Mouse (Mus musculus): ENCODE results near the gene Nkx2-1. TPM values are rescaled to one million over a fixed set of nuclear protein-coding genes. Genes with fewer than 3 reads are reported as not detected.
"Not testable (repeated sequence)": the region's sequence is repeated elsewhere in the genome, so short reads cannot be mapped to it uniquely, and the experiment has no call there.

Nkx2-1 gene
- total and polyA plus RNA-seq, 3 experiments = 0.68 TPM; not detected in 2

DNA sequence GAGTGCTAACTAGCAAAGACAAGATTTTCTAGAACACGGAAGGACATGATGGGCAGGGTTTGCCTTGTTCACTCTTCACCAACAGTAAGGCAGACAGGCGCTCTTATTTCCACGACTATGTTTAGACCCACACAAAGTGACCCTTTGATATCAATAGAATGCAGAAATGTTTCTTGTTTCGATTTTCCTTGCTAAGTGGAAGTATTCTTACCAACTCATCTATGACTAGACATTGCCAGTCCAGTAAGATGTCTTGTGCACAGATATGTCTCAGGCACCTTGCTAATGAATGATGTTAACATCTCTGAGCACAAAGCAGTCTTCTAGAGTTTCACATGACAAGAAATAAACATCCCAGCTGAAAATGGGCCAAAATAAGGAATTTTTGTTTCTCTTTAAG lies 9.6 kb downstream of the Nkx2-1 start:
- no peak overlapping the region for H3K4me3 ChIP-seq
- WGBS = 21% methylated on average over 4 of the region's 4 CpGs
- peaks cover 8% of the 10 kb centered on the region for H3K27me3 ChIP-seq (ENCODE audit: control insufficient read depth, insufficient read depth, low read length)
- TF ChIP-seq CTCF (IDR thresholded peaks at IDR 0.05) = no peak
- TF ChIP-seq POLR2A (IDR thresholded peaks at IDR 0.05; ENCODE audit: insufficient read depth, low read depth, low read length) = no peak
- TF ChIP-seq EP300 (IDR thresholded peaks at IDR 0.05; ENCODE audit: insufficient read depth, low read depth, low read length) = no peak
- DNase-seq = no peak
- no peaks in the 10 kb centered on the region for H3K79me2 ChIP-seq (replicated peaks; ENCODE audit: control insufficient read depth, insufficient read depth, low read length)
- H3K36me3 ChIP-seq (ENCODE audit: control insufficient read depth, insufficient read depth, low read length) = no peaks in the 10 kb centered on the region
- no peak overlapping the region for H3K27ac ChIP-seq
- no peak overlapping the region for H3K9ac ChIP-seq (ENCODE audit: low read depth, low read length)
- intact Hi-C loops (cut with DNase I) = no loop called here
- no peaks in the 10 kb centered on the region for H3K4me1 ChIP-seq (ENCODE audit: control insufficient read depth, insufficient read depth, low read length)

DNA sequence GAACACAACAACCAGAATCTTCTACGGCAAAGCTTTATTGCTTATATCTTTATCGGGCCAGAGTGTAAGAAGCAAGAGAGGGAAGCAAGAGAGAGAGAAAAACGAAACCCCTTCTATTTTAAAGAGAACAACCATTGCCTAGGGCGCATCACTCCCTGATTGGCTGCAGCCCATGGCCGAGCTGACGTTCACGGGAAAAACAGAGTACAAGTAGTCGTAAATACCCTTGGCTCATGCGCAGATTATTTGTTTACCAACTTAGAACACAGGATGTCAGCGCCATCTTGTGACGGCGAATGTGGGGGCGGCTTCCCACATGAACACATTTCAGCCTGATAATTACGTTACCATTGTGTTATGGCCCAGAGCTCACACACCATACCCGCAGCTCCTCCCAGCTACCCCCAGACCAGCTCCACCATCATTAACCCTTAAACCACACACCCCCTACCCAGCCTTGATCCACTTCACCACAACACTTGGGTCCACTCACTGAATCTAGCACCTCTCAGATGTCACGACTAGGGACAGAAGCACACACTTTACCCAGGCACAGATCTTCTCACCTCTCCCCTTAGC lies 11.4 kb downstream of the Nkx2-1 start:
- H3K27ac ChIP-seq; H3K27me3 ChIP-seq (ENCODE audit: control insufficient read depth, insufficient read depth, low read length); H3K9ac ChIP-seq (ENCODE audit: low read depth, low read length); H3K36me3 ChIP-seq (ENCODE audit: control insufficient read depth, insufficient read depth, low read length); H3K4me1 ChIP-seq (ENCODE audit: control insufficient read depth, insufficient read depth, low read length); H3K79me2 ChIP-seq (replicated peaks; ENCODE audit: control insufficient read depth, insufficient read depth, low read length); DNase-seq; intact Hi-C loops (cut with DNase I); H3K4me3 ChIP-seq: not testable (repeated sequence)
- WGBS = 14% methylated on average over 11 of the region's 16 CpGs

DNA sequence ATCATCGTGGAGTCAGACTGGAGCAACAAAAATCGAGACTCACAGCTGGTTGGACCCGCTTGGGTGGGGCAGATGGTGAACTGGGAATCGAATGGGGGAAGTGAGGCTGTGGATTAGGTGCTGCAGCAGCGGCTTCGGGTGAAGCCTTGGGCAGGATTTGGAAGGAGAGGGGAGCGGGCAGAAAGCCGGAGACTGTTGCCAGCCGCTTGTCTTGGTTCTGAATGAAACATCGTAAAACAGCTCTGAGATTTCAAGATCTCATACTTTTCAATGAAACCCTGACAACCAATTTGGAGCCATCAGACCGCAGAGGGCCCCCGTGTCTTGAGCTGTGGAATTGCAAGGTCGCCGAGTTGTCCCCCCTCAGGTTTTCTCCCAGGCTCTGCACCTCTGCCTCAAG lies 12.5 kb downstream of the Nkx2-1 start:
- TF ChIP-seq POLR2A (IDR thresholded peaks at IDR 0.05; ENCODE audit: insufficient read depth, low read depth, low read length) (no peak), CTCF (IDR thresholded peaks at IDR 0.05) (no peak), EP300 (IDR thresholded peaks at IDR 0.05; ENCODE audit: insufficient read depth, low read depth, low read length) (no peak)
- H3K9ac ChIP-seq (ENCODE audit: low read depth, low read length) = no peak overlapping the region
- H3K36me3 ChIP-seq (ENCODE audit: control insufficient read depth, insufficient read depth, low read length) = no peaks in the 10 kb centered on the region
- WGBS = 17% methylated on average over 14 of the region's 14 CpGs
- intact Hi-C loops (cut with DNase I) = no loop called here
- no peaks in the 10 kb centered on the region for H3K4me1 ChIP-seq (ENCODE audit: control insufficient read depth, insufficient read depth, low read length)
- no peak overlapping the region for H3K4me3 ChIP-seq
- H3K27me3 ChIP-seq (ENCODE audit: control insufficient read depth, insufficient read depth, low read length) = peaks cover 14% of the 10 kb centered on the region
- no peak overlapping the region for H3K27ac ChIP-seq
- no peaks in the 10 kb centered on the region for H3K79me2 ChIP-seq (replicated peaks; ENCODE audit: control insufficient read depth, insufficient read depth, low read length)
- no peak for DNase-seq

DNA sequence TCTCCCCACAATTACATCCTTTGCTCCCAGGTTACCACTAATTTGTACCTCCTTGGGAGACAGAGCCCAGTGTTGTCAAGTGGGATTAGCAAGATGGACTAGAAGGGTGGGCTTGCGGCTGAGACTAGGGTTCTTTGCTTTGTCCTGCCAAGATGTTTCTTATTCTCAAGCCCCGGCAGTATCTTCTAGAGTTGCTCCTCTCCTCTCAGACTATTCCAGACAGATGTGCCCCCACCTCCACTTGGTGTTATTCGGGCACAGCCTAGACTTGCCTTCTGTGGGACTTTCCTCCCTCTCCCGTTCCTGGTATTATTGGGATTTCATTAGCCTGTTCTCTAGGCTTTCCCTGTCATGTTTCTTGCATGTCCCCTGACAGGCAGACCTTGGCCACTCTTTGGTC lies 14.5 kb downstream of the Nkx2-1 start:
- Histone ChIP-seq H3K79me2 (replicated peaks; ENCODE audit: control insufficient read depth, insufficient read depth, low read length) (no peaks in the 10 kb centered on the region), H3K36me3 (ENCODE audit: control insufficient read depth, insufficient read depth, low read length) (no peaks in the 10 kb centered on the region), H3K4me3 (no peak overlapping the region), H3K27ac (no peak overlapping the region), H3K4me1 (ENCODE audit: control insufficient read depth, insufficient read depth, low read length) (no peaks in the 10 kb centered on the region), H3K9ac (ENCODE audit: low read depth, low read length) (no peak overlapping the region), H3K27me3 (ENCODE audit: control insufficient read depth, insufficient read depth, low read length) (peaks cover 11% of the 10 kb centered on the region)
- intact Hi-C loops (cut with DNase I) = no loop called here
- DNase-seq = no peak
- 38% methylated on average over 4 of the region's 4 CpGs for WGBS
- TF ChIP-seq CTCF (IDR thresholded peaks at IDR 0.05) = no peak
- TF ChIP-seq EP300 (IDR thresholded peaks at IDR 0.05; ENCODE audit: insufficient read depth, low read depth, low read length) = no peak
- no peak for TF ChIP-seq POLR2A (IDR thresholded peaks at IDR 0.05; ENCODE audit: insufficient read depth, low read depth, low read length)

DNA sequence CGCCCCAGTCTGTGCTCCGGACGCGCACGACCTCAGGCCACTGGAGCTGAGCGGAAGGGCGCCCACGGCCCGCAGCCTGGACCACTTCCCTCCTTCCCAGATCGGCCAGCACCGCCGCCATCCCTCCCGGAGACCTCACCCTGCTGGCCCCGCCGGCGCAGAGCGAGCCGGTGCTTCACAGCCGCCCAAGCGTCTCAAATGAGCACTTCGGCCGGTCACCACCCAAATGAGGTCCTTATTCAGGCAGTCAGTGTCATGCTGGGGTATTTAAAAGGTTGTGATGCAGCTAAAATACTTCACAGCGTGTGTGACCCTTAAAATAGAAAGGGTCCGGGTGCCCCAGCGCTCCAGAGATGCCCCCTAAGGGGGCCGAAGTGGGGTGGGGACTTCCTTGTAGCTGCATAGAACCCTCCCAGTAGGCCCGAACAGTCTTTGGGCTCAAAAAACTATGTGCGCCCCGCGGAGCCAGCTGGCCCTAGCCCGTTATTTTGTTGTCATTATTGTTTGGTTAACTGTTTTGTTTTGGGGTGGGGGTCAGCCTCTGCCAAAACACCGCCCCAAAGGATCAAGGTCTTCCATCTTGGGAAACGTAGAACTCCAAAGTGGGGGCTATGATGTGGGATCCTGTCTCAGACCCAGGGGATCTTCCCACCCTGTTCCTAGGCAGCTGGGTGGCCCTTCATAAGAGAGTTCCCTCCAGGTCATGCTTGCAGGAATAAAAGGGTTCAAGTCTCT lies 15.4 kb downstream of the Nkx2-1 start:
- WGBS = 3% methylated on average over 33 of the region's 33 CpGs
- intact Hi-C loops (cut with DNase I) = no loop called here
- H3K27ac ChIP-seq = no peak overlapping the region
- no peaks in the 10 kb centered on the region for H3K4me1 ChIP-seq (ENCODE audit: control insufficient read depth, insufficient read depth, low read length)
- no peaks in the 10 kb centered on the region for H3K79me2 ChIP-seq (replicated peaks; ENCODE audit: control insufficient read depth, insufficient read depth, low read length)
- no peak overlapping the region for H3K9ac ChIP-seq (ENCODE audit: low read depth, low read length)
- H3K36me3 ChIP-seq (ENCODE audit: control insufficient read depth, insufficient read depth, low read length) = no peaks in the 10 kb centered on the region
- no peak overlapping the region for H3K4me3 ChIP-seq
- peaks cover 10% of the 10 kb centered on the region for H3K27me3 ChIP-seq (ENCODE audit: control insufficient read depth, insufficient read depth, low read length)
- no peak for DNase-seq
- no peak for TF ChIP-seq EP300 (IDR thresholded peaks at IDR 0.05; ENCODE audit: insufficient read depth, low read depth, low read length)
- no peak for TF ChIP-seq POLR2A (IDR thresholded peaks at IDR 0.05; ENCODE audit: insufficient read depth, low read depth, low read length)
- no peak for TF ChIP-seq CTCF (IDR thresholded peaks at IDR 0.05)

DNA sequence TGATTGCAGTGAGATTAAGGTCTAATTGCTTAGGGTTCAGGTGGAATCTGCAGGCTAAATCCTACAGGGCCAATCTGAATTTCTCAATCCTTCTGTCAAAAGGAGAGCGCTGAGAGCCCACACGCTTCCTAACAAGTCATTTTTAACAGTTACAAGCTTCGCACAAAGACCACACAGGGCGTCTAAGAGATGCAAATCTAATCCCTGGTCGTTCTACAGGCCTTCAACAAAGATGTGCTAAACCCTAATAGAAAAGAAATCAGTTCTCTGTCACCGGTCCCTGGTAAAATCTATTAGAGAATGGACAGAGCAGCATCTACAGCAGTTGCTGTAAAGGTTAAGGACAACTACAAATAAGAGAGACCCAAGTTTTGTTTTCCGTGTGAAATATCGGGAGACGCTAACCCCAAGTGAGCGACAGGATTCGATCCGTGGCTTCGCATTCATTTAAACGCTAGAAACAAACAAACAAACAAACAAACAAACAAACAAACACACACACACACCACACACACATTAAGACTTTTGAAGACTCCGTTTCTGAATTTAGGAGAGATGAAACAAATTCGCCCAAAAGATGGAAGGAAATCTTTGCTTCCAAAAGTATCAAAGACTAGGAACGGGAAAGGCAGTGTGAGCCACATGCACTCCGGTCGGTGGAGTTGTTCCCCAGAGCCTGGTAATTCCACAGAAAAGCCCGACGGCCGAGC lies 16.2 kb downstream of the Nkx2-1 start:
- Histone ChIP-seq H3K27me3 (ENCODE audit: control insufficient read depth, insufficient read depth, low read length) (peaks cover 10% of the 10 kb centered on the region), H3K79me2 (replicated peaks; ENCODE audit: control insufficient read depth, insufficient read depth, low read length) (no peaks in the 10 kb centered on the region), H3K4me1 (ENCODE audit: control insufficient read depth, insufficient read depth, low read length) (no peaks in the 10 kb centered on the region), H3K36me3 (ENCODE audit: control insufficient read depth, insufficient read depth, low read length) (no peaks in the 10 kb centered on the region), H3K27ac (no peak overlapping the region), H3K4me3 (no peak overlapping the region), H3K9ac (ENCODE audit: low read depth, low read length) (no peak overlapping the region)
- TF ChIP-seq POLR2A (IDR thresholded peaks at IDR 0.05; ENCODE audit: insufficient read depth, low read depth, low read length) = no peak
- TF ChIP-seq CTCF (IDR thresholded peaks at IDR 0.05) = no peak
- no peak for TF ChIP-seq EP300 (IDR thresholded peaks at IDR 0.05; ENCODE audit: insufficient read depth, low read depth, low read length)
- 2% methylated on average over 22 of the region's 22 CpGs for WGBS
- no peak for DNase-seq
- intact Hi-C loops (cut with DNase I) = no loop called here

Data from heart, adult 2 months (tissue).